Mouse (Mus musculus): Measurements from ENCODE around the gene Havcr1. TPM values are rescaled to one million over a fixed set of nuclear protein-coding genes. Genes with fewer than 3 reads are reported as not detected.
"Not testable (repeated sequence)": the region's sequence is repeated elsewhere in the genome, so short reads cannot be mapped to it uniquely, and the experiment has no call there.

The Havcr1 gene
- total RNA-seq (2022): not detected

DNA sequence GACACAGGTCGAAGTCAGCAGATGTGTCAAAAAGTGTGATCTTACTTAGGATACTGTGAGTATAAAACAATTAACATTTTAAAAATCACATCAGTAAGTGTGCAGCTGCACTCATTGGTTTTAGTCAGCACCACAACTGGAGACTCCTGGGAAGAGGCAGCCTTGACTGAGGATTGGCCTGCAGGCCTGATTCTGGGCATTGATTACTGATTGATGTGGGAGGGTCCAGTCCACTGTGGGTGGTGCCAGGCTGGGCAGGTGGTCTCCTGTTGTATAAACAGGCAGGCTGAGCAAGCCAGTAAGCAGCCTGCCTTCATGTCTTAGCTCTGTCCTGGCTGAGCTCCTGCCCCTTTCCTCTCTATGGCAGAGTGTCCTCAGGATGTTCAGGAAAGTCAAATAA, at the start of gene Havcr1:
TSS of gene Havcr1 (plus strand) at position 5 of the 400 bp plus-strand sequence.
- DNase-seq (ENCODE audit: low spot score in 2 of 2): not testable (repeated sequence)

- DNase-seq (ENCODE audit: low spot score in 2 of 2): no peak
Observed at GRCm38 (mm10) chr11:46690136-46690535, 44.7 kb upstream of the Havcr1 start.

DNA sequence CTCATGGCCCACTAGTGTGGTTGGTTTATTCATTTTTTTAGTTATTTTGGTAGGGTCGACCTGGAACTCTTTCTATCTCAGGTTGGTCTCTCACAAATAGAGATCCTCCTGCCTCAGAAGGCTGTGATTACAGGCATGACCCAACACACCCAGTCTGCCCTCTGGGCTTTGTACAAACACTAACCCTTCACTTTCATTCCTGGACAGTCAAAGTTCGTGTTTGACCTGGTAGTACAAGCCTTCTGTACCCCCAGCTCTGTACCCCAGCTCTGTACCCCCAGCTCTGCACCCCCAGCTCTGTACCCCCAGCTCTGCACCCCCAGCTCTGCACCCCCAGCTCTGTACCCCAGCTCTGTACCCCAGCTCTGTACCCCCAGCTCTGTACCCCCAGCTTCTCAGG, 39.0 kb upstream of the Havcr1 start:
- not testable (repeated sequence) for DNase-seq (ENCODE audit: low spot score in 2 of 2)

- no peak for DNase-seq (ENCODE audit: low spot score in 2 of 2)
Observed at GRCm38 (mm10) chr11:46697433-46698277, 37.2 kb upstream of the Havcr1 start.

- no peak for DNase-seq (ENCODE audit: low spot score in 2 of 2)
Observed at GRCm38 (mm10) chr11:46698278-46698655, 36.6 kb upstream of the Havcr1 start.

GRCm38 (mm10) chr11:46698830-46699229, 36.0 kb upstream of the Havcr1 start:
- no peak for DNase-seq (ENCODE audit: low spot score in 2 of 2)

- DNase-seq (ENCODE audit: low spot score in 2 of 2): no peak
Observed at GRCm38 (mm10) chr11:46706664-46707356, 28.1 kb upstream of the Havcr1 start, which contains the start of gene Timd2. TSS of gene Timd2 (minus strand) at chr11:46707061.

DNA sequence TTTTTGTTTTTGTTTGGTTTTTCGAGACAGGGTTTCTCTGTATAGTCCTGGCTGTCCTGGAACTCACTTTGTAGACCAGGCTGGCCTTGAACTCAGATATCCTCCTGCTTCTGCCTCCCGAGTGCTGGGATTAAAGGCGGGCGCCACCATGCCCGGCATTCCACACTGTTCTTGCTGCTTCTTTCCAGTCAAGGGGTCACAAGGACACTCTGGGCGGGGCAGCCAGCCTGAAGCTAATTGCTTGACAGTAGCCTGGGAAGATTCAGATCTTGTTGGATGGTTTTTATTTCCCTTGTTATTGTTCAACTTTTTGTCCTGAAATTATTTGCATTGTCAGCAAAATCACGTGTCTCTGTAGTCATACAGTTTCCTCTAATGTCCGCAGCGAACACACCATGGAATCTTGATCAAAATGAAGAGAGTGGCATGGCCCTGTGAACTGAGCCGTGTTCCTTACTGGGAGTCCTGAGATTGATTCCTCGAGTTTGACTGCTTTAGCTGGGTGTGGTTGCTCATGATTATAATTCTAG, 3.3 kb upstream of the Havcr1 start:
- no peak for DNase-seq (ENCODE audit: low spot score in 2 of 2)

DNA sequence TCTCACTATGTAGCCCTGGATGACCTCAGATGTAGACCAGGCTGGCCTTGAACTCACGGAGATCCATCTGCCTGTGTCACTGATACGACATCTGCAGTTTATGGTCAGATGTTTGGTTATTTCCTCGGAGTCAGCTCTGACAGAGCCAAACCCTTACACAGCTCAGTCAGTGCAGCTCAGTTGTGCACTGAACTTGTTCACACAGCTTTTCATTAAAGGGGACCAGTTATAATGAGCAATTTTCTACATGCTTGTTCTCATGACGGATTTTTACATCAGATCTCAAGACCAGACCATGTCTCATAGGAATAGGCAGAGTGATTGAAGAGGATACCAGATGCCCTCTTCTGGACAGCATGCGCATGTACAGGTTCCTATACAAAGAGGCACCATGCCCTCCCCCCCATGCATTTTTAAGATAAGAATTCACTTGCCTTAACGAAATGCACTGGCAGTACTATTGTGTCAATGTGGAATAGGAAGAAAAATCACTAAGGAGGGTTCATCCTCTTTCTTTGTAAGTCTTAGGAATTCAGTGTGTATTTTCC, 1.6 kb upstream of the Havcr1 start:
- DNase-seq (ENCODE audit: low spot score in 2 of 2): no peak

GRCm38 (mm10) chr11:46734617-46735016, 263 bp upstream of the Havcr1 start:
- no peak for DNase-seq (ENCODE audit: low spot score in 2 of 2)

GRCm38 (mm10) chr11:46739501-46739900, 4.6 kb downstream of the Havcr1 start:
- DNase-seq (ENCODE audit: low spot score in 2 of 2): no peak

DNA sequence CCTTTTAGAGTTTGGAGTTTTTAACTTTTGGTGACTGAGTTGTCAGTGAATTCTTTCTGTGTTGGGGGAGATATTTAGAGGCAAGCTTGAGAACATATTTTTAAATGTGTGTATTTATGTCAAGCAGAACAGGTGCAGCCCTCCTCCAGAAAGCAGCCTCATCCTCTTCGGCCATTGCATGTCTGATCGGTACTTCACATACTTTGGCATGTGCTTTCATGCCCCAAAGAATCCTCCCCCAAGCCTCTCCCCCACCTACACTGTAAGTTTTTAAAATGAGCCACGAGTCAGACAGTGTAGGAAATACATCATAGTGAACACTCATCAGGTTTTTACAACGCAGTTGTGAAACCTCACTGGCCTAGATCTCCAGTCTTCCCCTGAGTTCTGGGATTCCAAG, 6.0 kb downstream of the Havcr1 start:
- no peak for DNase-seq (ENCODE audit: low spot score in 2 of 2)

- DNase-seq (ENCODE audit: low spot score in 2 of 2): no peak
Observed at GRCm38 (mm10) chr11:46741716-46742115, 6.8 kb downstream of the Havcr1 start.

- no peak for DNase-seq (ENCODE audit: low spot score in 2 of 2)
Observed at GRCm38 (mm10) chr11:46747996-46748395, 13.1 kb downstream of the Havcr1 start.

- DNase-seq (ENCODE audit: low spot score in 2 of 2): no peak
Observed at GRCm38 (mm10) chr11:46753662-46754061, 18.8 kb downstream of the Havcr1 start.

DNA sequence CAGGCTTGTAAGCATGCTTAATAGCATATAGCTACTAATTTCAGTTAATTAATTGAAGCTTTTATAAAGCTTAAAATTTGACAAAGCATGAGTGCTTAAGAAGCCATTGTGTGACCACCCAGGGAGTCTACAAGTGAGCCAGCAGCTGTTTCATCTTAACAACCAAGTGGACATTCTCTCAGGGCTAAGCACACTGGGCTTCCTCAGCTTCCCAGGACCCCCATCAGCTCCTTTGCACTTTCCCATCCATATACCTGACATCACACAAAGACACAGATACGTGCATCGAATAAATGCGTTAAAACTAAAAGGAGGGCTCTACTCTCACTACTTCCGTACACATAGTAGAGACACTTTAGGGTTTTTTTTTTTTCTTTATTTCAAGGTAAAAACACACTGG, 19.8 kb downstream of the Havcr1 start:
- DNase-seq (ENCODE audit: low spot score in 2 of 2): no peak

- DNase-seq (ENCODE audit: low spot score in 2 of 2): not testable (repeated sequence)
Observed at GRCm38 (mm10) chr11:46755714-46756113, 20.8 kb downstream of the Havcr1 start.

GRCm38 (mm10) chr11:46776879-46777278, 42.0 kb downstream of the Havcr1 start:
- DNase-seq (ENCODE audit: low spot score in 2 of 2): no peak

DNA sequence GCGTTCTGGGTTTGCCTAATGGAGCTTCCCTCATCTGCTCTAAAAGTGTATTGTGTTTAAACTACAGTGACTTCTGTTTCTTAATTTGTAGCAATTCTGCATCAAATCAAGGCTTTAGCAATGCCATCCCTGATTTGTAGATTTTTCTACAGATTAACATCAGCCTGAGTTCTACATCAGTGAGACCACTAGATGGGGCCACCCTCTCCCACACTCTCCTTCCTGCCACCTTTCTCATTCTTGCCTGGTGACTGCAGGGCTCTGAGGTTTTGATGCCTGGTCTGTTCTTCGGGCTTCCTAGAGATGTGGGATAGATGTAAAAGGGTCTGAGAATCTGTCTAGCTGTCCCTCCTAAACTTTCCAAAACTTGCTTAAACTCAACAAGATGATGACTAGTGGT, 44.9 kb downstream of the Havcr1 start:
- no peak for DNase-seq (ENCODE audit: low spot score in 2 of 2)

- DNase-seq (ENCODE audit: low spot score in 2 of 2): no peak
Observed at GRCm38 (mm10) chr11:46804440-46804839, 69.6 kb downstream of the Havcr1 start.

- DNase-seq (ENCODE audit: low spot score in 2 of 2): no peak
Observed at GRCm38 (mm10) chr11:46810511-46810910, 75.6 kb downstream of the Havcr1 start, which contains the start of gene Timd4. TSS of gene Timd4 (plus strand) at chr11:46810800.

DNA sequence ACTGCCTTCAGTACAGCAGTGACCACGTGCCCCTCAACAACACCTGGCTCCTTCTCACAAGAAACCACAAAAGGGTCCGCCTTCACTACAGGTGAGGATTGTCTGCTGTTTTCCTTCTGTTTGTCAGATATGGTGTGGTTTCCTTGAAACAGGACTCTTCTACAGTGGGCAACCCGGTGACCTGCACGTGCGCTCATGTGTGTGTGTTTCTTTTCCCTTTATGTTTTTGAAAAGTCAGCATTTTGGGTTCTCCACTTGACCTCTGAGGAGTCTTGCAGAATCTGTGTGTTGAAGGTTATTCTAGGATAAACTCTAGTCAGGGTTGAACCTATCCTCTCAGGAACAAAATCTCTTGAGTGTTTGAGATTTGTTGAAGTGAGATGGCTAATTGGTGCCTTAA, 82.8 kb downstream of the Havcr1 start:
- no peak for DNase-seq (ENCODE audit: low spot score in 2 of 2)

All from left cerebral cortex, adult 8-10 months (tissue).